Mouse (Mus musculus): ENCODE measurements around the gene Bach2. TPM values are rescaled to one million over a fixed set of nuclear protein-coding genes. Genes with fewer than 3 reads are reported as not detected.

Gene Bach2
- polyA plus RNA-seq, 1 experiment from 2014 or later: 31.5 TPM

- Histone ChIP-seq H3K36me3 (replicated peaks; ENCODE audit: control insufficient read depth, insufficient read depth) (no peaks in the 10 kb centered on the region), H3K4me2 (replicated peaks) (no peak overlapping the region), H3K4me3 (replicated peaks; ENCODE audit: low read length) (no peak overlapping the region), H3K27me3 (ENCODE audit: control insufficient read depth, insufficient read depth, low read length) (no peaks in the 10 kb centered on the region), H3K9ac (peak overlapping the region; percentile 55; the same call in 1 of the 2 replicates), H3K4me1 (replicated peaks; ENCODE audit: control insufficient read depth, insufficient read depth, low read length) (peaks cover 45% of the 10 kb centered on the region), H3K9me3 (ENCODE audit: control insufficient read depth, low read length) (no peaks in the 10 kb centered on the region), H3K27ac (peak overlapping the region; percentile 87)
- no peak for DNase-seq (ENCODE audit: low spot score)
- ATAC-seq (ENCODE audit: low FRiP score): no peak
- 11% methylated on average over 3 of the region's 3 CpGs for WGBS
Observed at GRCm38 (mm10) chr4:32325596-32325995, 87.0 kb downstream of the Bach2 start.

GRCm38 (mm10) chr4:32326279-32326678 is 87.7 kb downstream of the Bach2 start:
- H3K9ac ChIP-seq: peak overlapping the region; percentile 55
- ATAC-seq (ENCODE audit: low FRiP score) (no peak), DNase-seq (ENCODE audit: low spot score) (no peak)
- WGBS: 38% methylated on average over 10 of the region's 10 CpGs
- no peak overlapping the region for H3K4me3 ChIP-seq (replicated peaks; ENCODE audit: low read length)
- H3K27me3 ChIP-seq (ENCODE audit: control insufficient read depth, insufficient read depth, low read length): no peaks in the 10 kb centered on the region
- no peaks in the 10 kb centered on the region for H3K9me3 ChIP-seq (ENCODE audit: control insufficient read depth, low read length)
- H3K27ac ChIP-seq: peak overlapping the region; percentile 87
- peaks cover 45% of the 10 kb centered on the region for H3K4me1 ChIP-seq (replicated peaks; ENCODE audit: control insufficient read depth, insufficient read depth, low read length)
- H3K4me2 ChIP-seq (replicated peaks): peak overlapping the region; percentile 18; the same call in 1 of the 2 replicates
- no peaks in the 10 kb centered on the region for H3K36me3 ChIP-seq (replicated peaks; ENCODE audit: control insufficient read depth, insufficient read depth)

GRCm38 (mm10) chr4:32326860-32327259 is 88.3 kb downstream of the Bach2 start:
- Histone ChIP-seq H3K27ac (peak overlapping the region; percentile 87), H3K4me1 (replicated peaks; ENCODE audit: control insufficient read depth, insufficient read depth, low read length) (peaks cover 45% of the 10 kb centered on the region), H3K4me2 (replicated peaks) (peak overlapping the region; percentile 18), H3K4me3 (replicated peaks; ENCODE audit: low read length) (no peak overlapping the region), H3K9me3 (ENCODE audit: control insufficient read depth, low read length) (no peaks in the 10 kb centered on the region), H3K36me3 (replicated peaks; ENCODE audit: control insufficient read depth, insufficient read depth) (no peaks in the 10 kb centered on the region), H3K27me3 (ENCODE audit: control insufficient read depth, insufficient read depth, low read length) (no peaks in the 10 kb centered on the region), H3K9ac (peak overlapping the region; percentile 55)
- ATAC-seq (ENCODE audit: low FRiP score) (peak; percentile 72), DNase-seq (ENCODE audit: low spot score) (peak; percentile 41)
- 7% methylated on average over 3 of the region's 3 CpGs for WGBS

GRCm38 (mm10) chr4:32327626-32328025 is 89.0 kb downstream of the Bach2 start:
- ATAC-seq (ENCODE audit: low FRiP score): 0 out of 2 replicates have a peak, but pooled peaks have one; percentile 3
- Histone ChIP-seq H3K36me3 (replicated peaks; ENCODE audit: control insufficient read depth, insufficient read depth) (no peaks in the 10 kb centered on the region), H3K4me3 (replicated peaks; ENCODE audit: low read length) (no peak overlapping the region), H3K4me2 (replicated peaks) (no peak overlapping the region), H3K9ac (peak overlapping the region; percentile 55), H3K9me3 (ENCODE audit: control insufficient read depth, low read length) (no peaks in the 10 kb centered on the region), H3K27ac (peak overlapping the region; percentile 87), H3K4me1 (replicated peaks; ENCODE audit: control insufficient read depth, insufficient read depth, low read length) (peaks cover 45% of the 10 kb centered on the region), H3K27me3 (ENCODE audit: control insufficient read depth, insufficient read depth, low read length) (no peaks in the 10 kb centered on the region)
- no peak for DNase-seq (ENCODE audit: low spot score)
- 28% methylated on average over 5 of the region's 5 CpGs for WGBS

- WGBS: 52% methylated on average over 2 of the region's 2 CpGs
- Histone ChIP-seq H3K4me3 (replicated peaks; ENCODE audit: low read length) (no peak overlapping the region), H3K27me3 (ENCODE audit: control insufficient read depth, insufficient read depth, low read length) (no peaks in the 10 kb centered on the region), H3K4me2 (replicated peaks) (no peak overlapping the region), H3K27ac (no peak overlapping the region), H3K9me3 (ENCODE audit: control insufficient read depth, low read length) (no peaks in the 10 kb centered on the region), H3K4me1 (replicated peaks; ENCODE audit: control insufficient read depth, insufficient read depth, low read length) (peaks cover 45% of the 10 kb centered on the region), H3K9ac (no peak overlapping the region), H3K36me3 (replicated peaks; ENCODE audit: control insufficient read depth, insufficient read depth) (no peaks in the 10 kb centered on the region)
- no peak for ATAC-seq (ENCODE audit: low FRiP score)
- no peak for DNase-seq (ENCODE audit: low spot score)
Observed at GRCm38 (mm10) chr4:32328561-32328960, 90.0 kb downstream of the Bach2 start.

GRCm38 (mm10) chr4:32330584-32331314 is 92.1 kb downstream of the Bach2 start:
- Histone ChIP-seq H3K4me3 (replicated peaks; ENCODE audit: low read length) (no peak overlapping the region), H3K27me3 (ENCODE audit: control insufficient read depth, insufficient read depth, low read length) (no peaks in the 10 kb centered on the region), H3K27ac (no peak overlapping the region), H3K9me3 (ENCODE audit: control insufficient read depth, low read length) (no peaks in the 10 kb centered on the region), H3K4me2 (replicated peaks) (no peak overlapping the region), H3K4me1 (replicated peaks; ENCODE audit: control insufficient read depth, insufficient read depth, low read length) (peaks cover 36% of the 10 kb centered on the region), H3K9ac (no peak overlapping the region), H3K36me3 (replicated peaks; ENCODE audit: control insufficient read depth, insufficient read depth) (no peaks in the 10 kb centered on the region)
- ATAC-seq (ENCODE audit: low FRiP score) (no peak), DNase-seq (ENCODE audit: low spot score) (no peak)
- WGBS: 81% methylated on average over 8 of the region's 8 CpGs

- H3K4me3 ChIP-seq (replicated peaks; ENCODE audit: low read length): no peak overlapping the region
- H3K4me2 ChIP-seq (replicated peaks): no peak overlapping the region
- H3K9ac ChIP-seq: no peak overlapping the region
- H3K36me3 ChIP-seq (replicated peaks; ENCODE audit: control insufficient read depth, insufficient read depth): no peaks in the 10 kb centered on the region
- peaks cover 23% of the 10 kb centered on the region for H3K4me1 ChIP-seq (replicated peaks; ENCODE audit: control insufficient read depth, insufficient read depth, low read length)
- no peak for ATAC-seq (ENCODE audit: low FRiP score)
- H3K27me3 ChIP-seq (ENCODE audit: control insufficient read depth, insufficient read depth, low read length): no peaks in the 10 kb centered on the region
- WGBS: 94% methylated on average over 12 of the region's 12 CpGs
- no peaks in the 10 kb centered on the region for H3K9me3 ChIP-seq (ENCODE audit: control insufficient read depth, low read length)
- H3K27ac ChIP-seq: no peak overlapping the region
- no peak for DNase-seq (ENCODE audit: low spot score)
Observed at GRCm38 (mm10) chr4:32332028-32332427, 93.4 kb downstream of the Bach2 start.

GRCm38 (mm10) chr4:32334131-32334530 is 95.5 kb downstream of the Bach2 start:
- no peak for DNase-seq (ENCODE audit: low spot score)

GRCm38 (mm10) chr4:32334765-32335164 is 96.2 kb downstream of the Bach2 start:
- no peak overlapping the region for H3K9ac ChIP-seq
- DNase-seq (ENCODE audit: low spot score) (no peak), ATAC-seq (ENCODE audit: low FRiP score) (no peak)
- H3K27ac ChIP-seq: no peak overlapping the region
- 93% methylated on average over 5 of the region's 5 CpGs for WGBS
- H3K4me2 ChIP-seq (replicated peaks): no peak overlapping the region
- no peaks in the 10 kb centered on the region for H3K9me3 ChIP-seq (ENCODE audit: control insufficient read depth, low read length)
- no peaks in the 10 kb centered on the region for H3K36me3 ChIP-seq (replicated peaks; ENCODE audit: control insufficient read depth, insufficient read depth)
- peaks cover 10% of the 10 kb centered on the region; the same call in 1 of the 2 replicates for H3K4me1 ChIP-seq (replicated peaks; ENCODE audit: control insufficient read depth, insufficient read depth, low read length)
- no peak overlapping the region for H3K4me3 ChIP-seq (replicated peaks; ENCODE audit: low read length)
- no peaks in the 10 kb centered on the region for H3K27me3 ChIP-seq (ENCODE audit: control insufficient read depth, insufficient read depth, low read length)

More at GRCm38 (mm10) chr4:32334131-32334530, 95.5 kb downstream of the Bach2 start:
- H3K4me1 ChIP-seq (replicated peaks; ENCODE audit: control insufficient read depth, insufficient read depth, low read length): peaks cover 13% of the 10 kb centered on the region; the same call in 1 of the 2 replicates
- H3K4me3 ChIP-seq (replicated peaks; ENCODE audit: low read length): no peak overlapping the region
- no peaks in the 10 kb centered on the region for H3K9me3 ChIP-seq (ENCODE audit: control insufficient read depth, low read length)
- H3K36me3 ChIP-seq (replicated peaks; ENCODE audit: control insufficient read depth, insufficient read depth): no peaks in the 10 kb centered on the region
- WGBS: 100% methylated on average over 1 of the region's 1 CpGs
- no peak overlapping the region for H3K9ac ChIP-seq
- no peak overlapping the region for H3K27ac ChIP-seq
- no peak overlapping the region for H3K4me2 ChIP-seq (replicated peaks)
- no peaks in the 10 kb centered on the region for H3K27me3 ChIP-seq (ENCODE audit: control insufficient read depth, insufficient read depth, low read length)
- ATAC-seq (ENCODE audit: low FRiP score): no peak

Data from hindbrain, embryonic 14.5 days (tissue).